Mouse (Mus musculus): Measurements from ENCODE around the gene Men1.
"Not testable (repeated sequence)": the region's sequence is repeated elsewhere in the genome, so short reads cannot be mapped to it uniquely, and the experiment has no call there.

- TF ChIP-seq CTCF (IDR thresholded peaks at IDR 0.05; ENCODE audit: borderline replicate concordance, insufficient read depth, low read length); POLR2A (IDR thresholded peaks at IDR 0.05; ENCODE audit: low read depth, low read length): not testable (repeated sequence)
These were observed 23.0 kb upstream of the Men1 start for GRCm38 (mm10) chr19:6311783-6312182.
